9 mouse cellular contexts compared by ENCODE assay signal in the genomic region with DNA sequence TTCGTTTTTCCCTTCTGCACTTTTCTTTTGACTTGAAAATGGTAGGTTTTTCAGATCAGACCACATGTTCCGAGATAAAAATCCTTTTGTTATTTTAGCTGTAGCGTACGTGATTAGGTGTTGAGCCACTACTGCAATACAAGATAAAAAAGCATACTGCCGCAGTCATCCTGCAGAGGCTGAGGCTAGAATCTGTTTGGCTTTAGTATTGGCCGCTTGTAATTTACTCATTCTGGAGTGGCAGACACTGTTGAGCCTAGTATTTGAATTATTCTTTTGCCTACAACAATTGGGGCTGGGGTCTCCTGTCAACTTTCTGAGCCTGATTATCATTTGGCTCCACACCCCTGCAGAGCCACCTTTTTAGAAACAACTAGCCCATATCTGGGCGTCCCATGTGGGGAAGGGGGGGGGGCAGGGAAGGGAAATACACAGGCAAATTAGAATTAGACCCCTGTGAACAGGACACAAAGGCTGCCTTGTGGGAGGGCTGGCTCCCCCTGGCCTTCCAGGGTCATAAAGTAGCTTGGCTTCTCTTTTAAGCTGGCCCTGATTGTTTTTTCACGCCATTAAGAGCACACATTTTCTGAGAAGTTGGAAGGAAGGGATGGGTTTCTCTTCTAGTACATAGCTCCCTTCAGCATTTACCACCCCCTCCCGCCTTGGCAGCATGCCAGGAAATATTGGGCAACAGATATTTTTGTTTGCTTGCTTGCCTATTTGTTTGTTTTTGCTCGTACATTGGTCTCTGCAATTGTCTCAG.
A peak's percentile ranks its signal among the peaks of the same experiment; 100 is the strongest.
DNase-seq lines count a peak whose midpoint lies in the region; ATAC-seq lines count a peak whose summit lies in the region.
"Had no signal": no experiment of that assay in that cellular context is flagged by ENCODE, and none has a peak within 500 bp of the region (broad histone marks: within the 10 kb centered on the region; RNA-seq: fewer than 3 reads in every experiment).

No protein-coding gene starts in this region.

- H3K9me3 ChIP-seq in embryonic facial prominence, embryonic 10.5 days, result no peaks in the 10 kb centered on the region
- H3K9me3 ChIP-seq in intestine, embryonic 16.5 days (ENCODE audit: control insufficient read depth, low read length), result no peaks in the 10 kb centered on the region

- H3K4me3 ChIP-seq in embryonic facial prominence, embryonic 10.5 days, result no peak overlapping the region
- no peak overlapping the region for H3K4me3 ChIP-seq in intestine, embryonic 16.5 days (ENCODE audit: low read length)

- H3K27me3 ChIP-seq in embryonic facial prominence, embryonic 10.5 days (replicated peaks; ENCODE audit: low read depth, poor library complexity, severe bottlenecking), result no peaks in the 10 kb centered on the region
- no peaks in the 10 kb centered on the region for H3K27me3 ChIP-seq in intestine, embryonic 16.5 days (replicated peaks; ENCODE audit: control insufficient read depth, insufficient read depth, low read length)
- H3K27me3 ChIP-seq: Patski had no signal

- H3K9ac ChIP-seq in intestine, embryonic 16.5 days (ENCODE audit: low read depth, low read length), result no peak overlapping the region

- DNase-seq in lung, postnatal 10 days, result peak; percentile 19
- no peak for DNase-seq in lung, postnatal 36 days
- peak; percentile 55 for DNase-seq in embryonic facial prominence, embryonic 10.5 days (ENCODE audit: low spot score)
- DNase-seq in heart, postnatal 36 days, result peak; percentile 24 to 30
- peak; percentile 6 for DNase-seq in lung, postnatal 14 days
- no peak for DNase-seq in right cerebral cortex, postnatal 25 days

- H3K36me3 ChIP-seq in embryonic facial prominence, embryonic 10.5 days (replicated peaks), result no peaks in the 10 kb centered on the region
- H3K36me3 ChIP-seq in intestine, embryonic 16.5 days (ENCODE audit: control insufficient read depth, insufficient read depth, low read length), result no peaks in the 10 kb centered on the region

- H3K27ac ChIP-seq in embryonic facial prominence, embryonic 10.5 days (replicated peaks), result no peak overlapping the region
- no peak overlapping the region for H3K27ac ChIP-seq in intestine, embryonic 16.5 days (ENCODE audit: low read length)

- 6% methylated on average over 10 of the region's 10 CpGs for whole genome bisulfite sequencing in embryonic facial prominence, embryonic 10.5 days
- WGBS in intestine, embryonic 16.5 days, result 34% methylated on average over 10 of the region's 10 CpGs

- H3K4me2 ChIP-seq in intestine, embryonic 16.5 days (ENCODE audit: low read depth, low read length), result no peak overlapping the region

- intact Hi-C loops in heart, postnatal 36 days (cut with DNase I), result no loop called here

- no peak for ATAC-seq in intestine, embryonic 16.5 days
- ATAC-seq in erythroid progenitor cell, adult 5-6 weeks (replicated peaks; ENCODE audit: low FRiP score, poor library complexity, severe bottlenecking), result no peak
- ATAC-seq: Patski had no signal

- peaks cover 23% of the 10 kb centered on the region for H3K4me1 ChIP-seq in embryonic facial prominence, embryonic 10.5 days
- H3K4me1 ChIP-seq in intestine, embryonic 16.5 days (ENCODE audit: control insufficient read depth, insufficient read depth, low read length), result 0 out of 2 replicates have a peak, but pooled peaks cover 2% of the 10 kb centered on the region

Comparison
In these comparisons a context has a peak if more than half of its experiments do, and no peak if none do; other contexts are left out.
1. DNase-seq: peak in lung, postnatal 10 days (single experiment), embryonic facial prominence, embryonic 10.5 days (single experiment), heart, postnatal 36 days (2 of 2) and lung, postnatal 14 days (single experiment); none in lung, postnatal 36 days (single experiment) and right cerebral cortex, postnatal 25 days (single experiment).